Mouse (Mus musculus): ENCODE measurements at regions not wholly inside any gene's neighbourhood (a gene's known extent, or its start where the extent isn't known, plus 50 kb on each side); places are given as distances from the start of the nearest gene placed in this dataset.

GRCm38 (mm10) chr19:54605346-54605745 lies 521.7 kb downstream of the Gpam start:
- TF ChIP-seq POLR2A (IDR thresholded peaks at IDR 0.05; ENCODE audit: insufficient read depth, low read depth, low read length) (no peak), CTCF (IDR thresholded peaks at IDR 0.05; ENCODE audit: insufficient read depth, low read depth, low read length) (no peak)

Measured in olfactory bulb, adult 2 months (tissue).